In the genomic region with DNA sequence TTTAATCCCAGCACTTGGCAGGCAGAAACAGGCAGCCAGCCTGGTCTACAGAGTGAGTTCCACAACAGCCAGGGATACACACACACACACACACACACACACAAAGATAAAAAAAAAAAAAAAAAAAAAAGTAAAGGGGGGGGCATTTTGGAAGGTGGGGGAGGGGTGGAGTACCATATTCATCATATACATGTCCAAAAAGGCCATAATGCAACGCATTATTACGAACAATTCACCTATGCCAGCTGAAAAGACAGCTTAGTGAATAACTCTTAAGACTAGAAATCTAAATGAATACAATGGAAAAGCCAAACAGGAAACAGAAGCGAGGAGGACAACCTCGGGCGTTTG, we compare ENCODE assay signal across 7 mouse cellular contexts. TPM values are rescaled to one million over a fixed set of nuclear protein-coding genes. Genes with fewer than 3 reads are reported as not detected.
A peak's percentile ranks its signal among the peaks of the same experiment; 100 is the strongest.
DNase-seq lines count a peak whose midpoint lies in the region; ATAC-seq and TF ChIP-seq lines count a peak whose summit lies in the region.

No protein-coding gene starts in this region.

- WGBS in lung, postnatal 0 days = 5% methylated on average over 5 of the region's 5 CpGs
- WGBS in forebrain, embryonic 13.5 days = 17% methylated on average over 5 of the region's 5 CpGs
- 16% methylated on average over 5 of the region's 5 CpGs for WGBS in limb, embryonic 14.5 days
- WGBS in stomach, embryonic 14.5 days = 6% methylated on average over 5 of the region's 5 CpGs

- H3K27ac ChIP-seq in lung, postnatal 0 days (ENCODE audit: low read length) = peak overlapping the region; percentile 91
- no peak overlapping the region for H3K27ac ChIP-seq in forebrain, embryonic 13.5 days
- H3K27ac ChIP-seq in limb, embryonic 14.5 days (replicated peaks; ENCODE audit: low read depth, low read length) = no peak overlapping the region
- H3K27ac ChIP-seq in stomach, embryonic 14.5 days (ENCODE audit: low read length) = peak overlapping the region; percentile 61

- ATAC-seq in lung, postnatal 0 days = 0 out of 2 replicates have a peak, but pooled peaks have one; percentile 5
- ATAC-seq in forebrain, embryonic 13.5 days = no peak
- no peak for ATAC-seq in limb, embryonic 14.5 days (ENCODE audit: low FRiP score, low read depth)
- ATAC-seq in stomach, embryonic 14.5 days (ENCODE audit: insufficient number of reproducible peaks, insufficient read depth, low FRiP score, low read depth) = no peak
- ATAC-seq in megakaryocyte progenitor cell, adult 5-6 weeks (replicated peaks; ENCODE audit: poor library complexity) = no peak

- H3K4me2 ChIP-seq in lung, postnatal 0 days (replicated peaks; ENCODE audit: low read depth, low read length) = peak overlapping the region; percentile 69
- peak overlapping the region; percentile 58 for H3K4me2 ChIP-seq in forebrain, embryonic 13.5 days
- peak overlapping the region; percentile 64 for H3K4me2 ChIP-seq in limb, embryonic 14.5 days (replicated peaks; ENCODE audit: low read depth, low read length, severe bottlenecking)
- H3K4me2 ChIP-seq in stomach, embryonic 14.5 days (replicated peaks; ENCODE audit: low read depth, low read length) = peak overlapping the region; percentile 59

- TF ChIP-seq EP300 in lung, postnatal 0 days (IDR thresholded peaks at IDR 0.05) = peak; percentile 19; the same call in 1 of the 2 replicates

- no peak overlapping the region for H3K9ac ChIP-seq in lung, postnatal 0 days (replicated peaks; ENCODE audit: low read depth)
- peak overlapping the region; percentile 22; the same call in 1 of the 2 replicates for H3K9ac ChIP-seq in forebrain, embryonic 13.5 days
- H3K9ac ChIP-seq in limb, embryonic 14.5 days (ENCODE audit: low read depth, low read length, severe bottlenecking) = no peak overlapping the region
- H3K9ac ChIP-seq in stomach, embryonic 14.5 days (replicated peaks; ENCODE audit: low read depth, low read length) = no peak overlapping the region

- no peak for DNase-seq in lung, postnatal 0 days (ENCODE audit: low spot score)
- DNase-seq in lung, postnatal 25 days (ENCODE audit: low spot score) = no peak
- DNase-seq in limb, embryonic 14.5 days (ENCODE audit: low spot score) = no peak
- no peak for DNase-seq in c-Kit-positive CD71-positive TER-119-positive erythroid progenitor cells, embryonic 14.5 days (ENCODE audit: low spot score)

- no peaks in the 10 kb centered on the region for H3K27me3 ChIP-seq in lung, postnatal 0 days (replicated peaks; ENCODE audit: insufficient read depth, low read length)
- peaks cover 16% of the 10 kb centered on the region; the same call in 1 of the 2 replicates for H3K27me3 ChIP-seq in forebrain, embryonic 13.5 days
- no peaks in the 10 kb centered on the region for H3K27me3 ChIP-seq in limb, embryonic 14.5 days (ENCODE audit: control insufficient read depth, insufficient read depth, low read length)
- no peaks in the 10 kb centered on the region for H3K27me3 ChIP-seq in stomach, embryonic 14.5 days (ENCODE audit: control insufficient read depth, insufficient read depth, low read length)

- no peak for TF ChIP-seq CTCF in lung, postnatal 0 days (IDR thresholded peaks at IDR 0.05)

- H3K4me3 ChIP-seq in lung, postnatal 0 days (ENCODE audit: low read depth, low read length) = peak overlapping the region; percentile 31
- H3K4me3 ChIP-seq in forebrain, embryonic 13.5 days = peak overlapping the region; percentile 31
- H3K4me3 ChIP-seq in limb, embryonic 14.5 days (replicated peaks; ENCODE audit: low read length) = peak overlapping the region; percentile 28
- peak overlapping the region; percentile 24 for H3K4me3 ChIP-seq in stomach, embryonic 14.5 days (ENCODE audit: low read depth, low read length)

- H3K36me3 ChIP-seq in lung, postnatal 0 days (ENCODE audit: insufficient read depth, low read length) = no peaks in the 10 kb centered on the region
- H3K36me3 ChIP-seq in forebrain, embryonic 13.5 days (ENCODE audit: poor library complexity, severe bottlenecking) = no peaks in the 10 kb centered on the region
- H3K36me3 ChIP-seq in limb, embryonic 14.5 days (ENCODE audit: control insufficient read depth, insufficient read depth, low read length) = no peaks in the 10 kb centered on the region
- no peaks in the 10 kb centered on the region for H3K36me3 ChIP-seq in stomach, embryonic 14.5 days (ENCODE audit: control insufficient read depth, insufficient read depth, low read length)

- no peak for TF ChIP-seq POLR2A in limb, embryonic 14.5 days (IDR thresholded peaks at IDR 0.05; ENCODE audit: borderline replicate concordance, extremely low read depth, insufficient read depth, insufficient read length)

- H3K9me3 ChIP-seq in lung, postnatal 0 days (ENCODE audit: low read length) = no peaks in the 10 kb centered on the region
- H3K9me3 ChIP-seq in forebrain, embryonic 13.5 days (replicated peaks) = no peaks in the 10 kb centered on the region
- no peaks in the 10 kb centered on the region for H3K9me3 ChIP-seq in limb, embryonic 14.5 days (ENCODE audit: control insufficient read depth, low read length)
- no peaks in the 10 kb centered on the region for H3K9me3 ChIP-seq in stomach, embryonic 14.5 days (ENCODE audit: control insufficient read depth, low read depth, low read length)

- peaks cover 14% of the 10 kb centered on the region; the same call in 1 of the 2 replicates for H3K4me1 ChIP-seq in lung, postnatal 0 days (ENCODE audit: insufficient read depth, low read depth, low read length)
- H3K4me1 ChIP-seq in forebrain, embryonic 13.5 days = peaks cover 23% of the 10 kb centered on the region
- H3K4me1 ChIP-seq in limb, embryonic 14.5 days (ENCODE audit: control insufficient read depth, insufficient read depth, low read length) = peaks cover 17% of the 10 kb centered on the region
- H3K4me1 ChIP-seq in stomach, embryonic 14.5 days (ENCODE audit: control insufficient read depth, insufficient read depth, low read length) = peaks cover 9% of the 10 kb centered on the region

RNA-seq across cellular contexts. Expression of a gene that starts 6.8 kb away (rescaled TPM):
- polyA plus RNA-seq in lung, postnatal 0 days (2015; fragmentation: Nextera tagmentation; extraction: Ambion mirVana) = 4.0 and 4.4 TPM in 2 replicates
- 2.5 and 2.6 TPM in 2 replicates for polyA plus RNA-seq in forebrain, embryonic 13.5 days (2015; fragmentation: Nextera tagmentation; extraction: Ambion mirVana)
- 11.7 and 12.2 TPM in 2 replicates for polyA plus RNA-seq in limb, embryonic 14.5 days (2012; rRNA removed)
- polyA plus RNA-seq in limb, embryonic 14.5 days (2014; fragmentation: Nextera tagmentation; extraction: Ambion mirVana) = 4.0 and 4.8 TPM in 2 replicates
- 4.1 and 4.5 TPM in 2 replicates for polyA plus RNA-seq in stomach, embryonic 14.5 days (2014; fragmentation: Nextera tagmentation; extraction: Ambion mirVana)
- total RNA-seq in megakaryocyte progenitor cell, adult 5-6 weeks (2015) = 23.6 and 30.2 TPM in 2 replicates
- 30.4 and 31.2 TPM in 2 replicates for total RNA-seq in megakaryocyte progenitor cell, adult 5-6 weeks (2017)

Comparison
In these comparisons a context has a peak if more than half of its experiments do, and no peak if none do; other contexts are left out.
1. H3K27ac ChIP-seq: peak in lung, postnatal 0 days (single experiment) and stomach, embryonic 14.5 days (single experiment); none in forebrain, embryonic 13.5 days (single experiment) and limb, embryonic 14.5 days (single experiment).
2. Peak in every context shown above with its lines, with median percentiles within 50 percentile points of each other: H3K4me2 ChIP-seq and H3K4me3 ChIP-seq.